In genomic region chr6:83490622-83491021, GRCm38 (mm10) we compare ENCODE assay signal across 25 mouse cellular contexts. TPM values are rescaled to one million over a fixed set of nuclear protein-coding genes. Genes with fewer than 3 reads are reported as not detected.
DNase-seq lines count a peak whose midpoint lies in the region; ATAC-seq and TF ChIP-seq lines count a peak whose summit lies in the region.
"Had no signal": no experiment of that assay in that cellular context is flagged by ENCODE, and none has a peak within 500 bp of the region (broad histone marks: within the 10 kb centered on the region; RNA-seq: fewer than 3 reads in every experiment).

No protein-coding gene starts in this region.

- H3K27ac ChIP-seq in MEL (ENCODE audit: control insufficient read depth, low read depth, low read length), result no peak overlapping the region
- no peak overlapping the region for H3K27ac ChIP-seq in midbrain, embryonic 11.5 days (ENCODE audit: low read depth, low read length)
- H3K27ac ChIP-seq: embryonic facial prominence, embryonic 10.5 days; embryonic facial prominence, embryonic 12.5 days; forebrain, embryonic 13.5 days; forebrain, embryonic 15.5 days had no signal

- H3K9me3 ChIP-seq in MEL (replicated peaks; ENCODE audit: insufficient read depth, low read length), result no peaks in the 10 kb centered on the region
- no peaks in the 10 kb centered on the region for H3K9me3 ChIP-seq in midbrain, embryonic 11.5 days (ENCODE audit: control insufficient read depth, low read length)
- H3K9me3 ChIP-seq: embryonic facial prominence, embryonic 10.5 days; embryonic facial prominence, embryonic 12.5 days; forebrain, embryonic 13.5 days; forebrain, embryonic 15.5 days; G1E had no signal

- H3K27me3 ChIP-seq in MEL (ENCODE audit: control insufficient read depth in 1 of 2, insufficient read depth in 2 of 2, low read length in 2 of 2), result no peaks in the 10 kb centered on the region
- no peaks in the 10 kb centered on the region for H3K27me3 ChIP-seq in midbrain, embryonic 11.5 days (ENCODE audit: control insufficient read depth, insufficient read depth, low read length)
- H3K27me3 ChIP-seq: CH12.LX; embryonic facial prominence, embryonic 12.5 days; forebrain, embryonic 13.5 days; forebrain, embryonic 15.5 days had no signal

- H3K4me2 ChIP-seq in midbrain, embryonic 11.5 days, result no peak overlapping the region
- H3K4me2 ChIP-seq: embryonic facial prominence, embryonic 12.5 days; forebrain, embryonic 13.5 days; forebrain, embryonic 15.5 days had no signal

- no peaks in the 10 kb centered on the region; the same call in 1 of the 2 replicates for H3K79me2 ChIP-seq in MEL (ENCODE audit: control insufficient read depth, insufficient read depth, low read length, poor library complexity)

- no peak for TF ChIP-seq RAD21 in MEL (IDR thresholded peaks at IDR 0.05; ENCODE audit: low read depth, low read length)

- H3K4me3 ChIP-seq in lung, adult 2 months (replicated peaks; ENCODE audit: extremely low read depth, low read depth, low read length), result no peak overlapping the region
- no peak overlapping the region for H3K4me3 ChIP-seq in MEL (ENCODE audit: control insufficient read depth in 1 of 2, insufficient read depth in 1 of 2, low read depth in 2 of 2, low read length in 2 of 2)
- no peak overlapping the region for H3K4me3 ChIP-seq in midbrain, embryonic 11.5 days (ENCODE audit: low read depth, low read length)
- H3K4me3 ChIP-seq: embryonic facial prominence, embryonic 10.5 days; embryonic facial prominence, embryonic 12.5 days; forebrain, embryonic 13.5 days; forebrain, embryonic 15.5 days had no signal

- no peak for TF ChIP-seq POLR2A in lung, adult 2 months (IDR thresholded peaks at IDR 0.05; ENCODE audit: borderline replicate concordance, extremely low read depth, low read depth, low read length)
- no peak for TF ChIP-seq POLR2A in MEL (IDR thresholded peaks at IDR 0.05; ENCODE audit: control insufficient read depth in 1 of 2, insufficient read depth in 1 of 2, low read depth in 1 of 2, low read length in 2 of 2, poor library complexity in 1 of 2)

- WGBS in lung, adult 2 months, result 29% methylated on average over 4 of the region's 4 CpGs
- WGBS in midbrain, embryonic 11.5 days, result 85% methylated on average over 4 of the region's 4 CpGs

- no peak overlapping the region for H3K9ac ChIP-seq in MEL (ENCODE audit: control insufficient read depth, low read depth, low read length, poor library complexity, severe bottlenecking)
- H3K9ac ChIP-seq in midbrain, embryonic 11.5 days (ENCODE audit: low read length), result no peak overlapping the region
- H3K9ac ChIP-seq: embryonic facial prominence, embryonic 12.5 days; forebrain, embryonic 13.5 days; forebrain, embryonic 15.5 days; forebrain, postnatal 0 days had no signal

- peaks cover 0 to 2% of the 10 kb centered on the region in 2 experiments; a peak in 3 of 4 replicates for H3K36me3 ChIP-seq in MEL (ENCODE audit: control insufficient read depth in 1 of 2, insufficient read depth in 2 of 2, low read length in 2 of 2)
- H3K36me3 ChIP-seq in midbrain, embryonic 11.5 days (ENCODE audit: control insufficient read depth, insufficient read depth, low read length), result peaks cover 8% of the 10 kb centered on the region; the same call in 1 of the 2 replicates

- no peak for ATAC-seq in midbrain, embryonic 11.5 days (ENCODE audit: low FRiP score)
- ATAC-seq: activated CD4-positive, CD25-positive, alpha-beta regulatory T cell, adult 4 months; CD4-positive, CD25-positive, alpha-beta regulatory T cell, adult 4 months; forebrain, embryonic 13.5 days; forebrain, embryonic 15.5 days; forebrain, postnatal 0 days had no signal

- no peak for TF ChIP-seq EP300 in MEL (IDR thresholded peaks at IDR 0.05; ENCODE audit: low read depth in 1 of 2, low read length in 2 of 2)

- peaks cover 3% of the 10 kb centered on the region for H3K4me1 ChIP-seq in lung, adult 2 months (ENCODE audit: control insufficient read depth, insufficient read depth, low read length)
- no peaks in the 10 kb centered on the region; a peak in 1 of 4 replicates for H3K4me1 ChIP-seq in MEL (ENCODE audit: control insufficient read depth in 1 of 2, insufficient read depth in 2 of 2, low read length in 2 of 2)
- H3K4me1 ChIP-seq in midbrain, embryonic 11.5 days (ENCODE audit: control insufficient read depth, insufficient read depth, low read length), result no peaks in the 10 kb centered on the region
- H3K4me1 ChIP-seq: embryonic facial prominence, embryonic 10.5 days; embryonic facial prominence, embryonic 12.5 days had no signal

- TF ChIP-seq CTCF in lung, adult 2 months (IDR thresholded peaks at IDR 0.05; ENCODE audit: insufficient read depth, low read length), result no peak
- TF ChIP-seq CTCF in MEL (IDR thresholded peaks at IDR 0.05 in 2 of 3, conservative IDR thresholded peaks at IDR 0.05 in 1 of 3; ENCODE audit: control insufficient read depth in 1 of 3, insufficient read depth in 1 of 3, low read depth in 2 of 3, low read length in 3 of 3, poor library complexity in 1 of 3, severe bottlenecking in 1 of 3), result no peak

- peak; percentile 35 for DNase-seq in lung, postnatal 25 days (ENCODE audit: low spot score)
- DNase-seq in lung, adult 2 months, result no peak
- DNase-seq in 416B (ENCODE audit: low read depth) (peak; percentile 70), MEL (ENCODE audit: low read depth, low spot score) (no peak)
- peak; percentile 46 for DNase-seq in naive thymus-derived CD4-positive, alpha-beta T cell, adult 2 months (ENCODE audit: low read depth)
- DNase-seq in midbrain, embryonic 11.5 days (ENCODE audit: low spot score, missing footprints), result no peak
- DNase-seq in kidney, postnatal 14 days, result no peak
- DNase-seq: adrenal gland, adult 8-10 months; adrenal gland, postnatal 14 days; adrenal gland, postnatal 36 days; B cell, adult 2 months; cerebellum, adult 11-12 months; cerebellum, adult 2 months; cerebellum, adult 9-10 months; cerebellum, postnatal 10 days; cerebellum, postnatal 25 days; forebrain, postnatal 0 days had no signal

TF ChIP-seq in MEL, 35 proteins besides CTCF, POLR2A, EP300 and RAD21:
- TF ChIP-seq GATA1 (IDR thresholded peaks at IDR 0.05; ENCODE audit: low read depth, low read length) (0 out of 2 replicates have a peak, but pooled peaks have one; percentile 23), SIN3A (IDR thresholded peaks at IDR 0.05; ENCODE audit: low read length) (no peak), KAT2A (conservative IDR thresholded peaks at IDR 0.05; ENCODE audit: low read depth, low read length) (no peak)

RNA-seq across cellular contexts. Expression of gene Dguok, which starts 16.1 kb away (rescaled TPM):
- polyA plus RNA-seq in lung, adult 2 months (2012; rRNA removed), result 54.9 and 55.5 TPM in 2 replicates
- total RNA-seq in MEL (2012; rRNA removed), result 12.6 and 13.4 TPM in 2 replicates
- 10 to 100 TPM in 1 of 2 experiments, not detected in 1; 21.0 TPM for polyA plus RNA-seq in MEL (2012; ENCODE audit: insufficient read depth in 1 of 2, insufficient read length in 2 of 2, low read depth in 1 of 2, low replicate concordance in 2 of 2, missing spikeins in 1 of 2)
- polyA plus RNA-seq in midbrain, embryonic 11.5 days (2014; fragmentation: Nextera tagmentation; extraction: Ambion mirVana), result 50.5 and 57.3 TPM in 2 replicates

RNA-seq across cellular contexts. Expression of gene Tet3, which starts 31.7 kb away (rescaled TPM):
- polyA plus RNA-seq in lung, adult 2 months (2012; rRNA removed), result 16.0 and 22.4 TPM in 2 replicates
- total RNA-seq in MEL (2012; rRNA removed), result 11.0 and 11.6 TPM in 2 replicates
- polyA plus RNA-seq in MEL (2012; ENCODE audit: insufficient read depth in 1 of 2, insufficient read length in 2 of 2, low read depth in 1 of 2, low replicate concordance in 2 of 2, missing spikeins in 1 of 2), result 10 to 100 TPM; 22.9 to 35.3 TPM
- polyA plus RNA-seq in midbrain, embryonic 11.5 days (2014; fragmentation: Nextera tagmentation; extraction: Ambion mirVana), result 38.5 and 39.9 TPM in 2 replicates

RNA-seq across cellular contexts. Expression of gene Actg2, which starts 45.4 kb away (rescaled TPM):
- polyA plus RNA-seq in lung, adult 2 months (2012; rRNA removed), result 64.6 and 108 TPM in 2 replicates
- total RNA-seq in MEL (2012; rRNA removed), result 0.27 TPM in 1 of 2 replicates, not detected in the other
- under 1 TPM in 1 of 2 experiments, not detected in 1; 0.07 TPM for polyA plus RNA-seq in MEL (2012; ENCODE audit: insufficient read depth in 1 of 2, insufficient read length in 2 of 2, low read depth in 1 of 2, low replicate concordance in 2 of 2, missing spikeins in 1 of 2)
- 2.6 and 3.2 TPM in 2 replicates for polyA plus RNA-seq in midbrain, embryonic 11.5 days (2014; fragmentation: Nextera tagmentation; extraction: Ambion mirVana)
- polyA plus RNA-seq: G1E had no signal

Comparison
In these comparisons a context has a peak if more than half of its experiments do, and no peak if none do; other contexts are left out.
1. DNase-seq: peak in lung, postnatal 25 days (single experiment), 416B (single experiment) and naive thymus-derived CD4-positive, alpha-beta T cell, adult 2 months (single experiment); none in lung, adult 2 months (single experiment), MEL (single experiment), midbrain, embryonic 11.5 days (single experiment) and kidney, postnatal 14 days (single experiment).
2. RNA of gene Actg2, which starts 45.4 kb away (polyA plus RNA-seq): 64.6 to 108 TPM in lung, adult 2 months; 2.6 to 3.2 TPM in midbrain, embryonic 11.5 days and 0.07 TPM in MEL; every median in the first group is over 10 times any median in the second.